Mouse (Mus musculus) cerebellum, adult 2 months (tissue): Measurements from ENCODE around the gene 5730596B20Rik.

Experiments
- CTCF ChIP-seq: fragments of 200-500 bp; IDR thresholded peaks from 2 replicates; pipeline ENCODE4 v1.5.1; 2011; ENCODE audit warnings: low read depth, mild to moderate bottlenecking, control low read depth, low read length, moderate library complexity, borderline replicate concordance; ENCODE audit not compliant: insufficient read depth
- POLR2A ChIP-seq: fragments of 200-500 bp; IDR thresholded peaks from 2 replicates; pipeline ENCODE4 v1.6.1; 2011; ENCODE audit warnings: low read length, control low read depth, borderline replicate concordance; ENCODE audit not compliant: insufficient read depth

GRCm38 (mm10) chr6:52224895-52225611, 47.8 kb downstream of the 5730596B20Rik start:
- TF ChIP-seq POLR2A = no peak
- TF ChIP-seq CTCF = no peak
